Mouse (Mus musculus) myocyte (in vitro differentiated cells): ENCODE results near the gene Zan.

Source experiments
- CEBPB ChIP-seq: IDR thresholded peaks from 2 replicates; pipeline ENCODE4 v1.6.1; 2011; ENCODE audit warnings: mild to moderate bottlenecking, moderate library complexity; ENCODE audit not compliant: poor library complexity, insufficient read depth, severe bottlenecking
- REST ChIP-seq: IDR thresholded peaks from one replicate; pipeline ENCODE4 v1.6.1; 2011; ENCODE audit warnings: mild to moderate bottlenecking, control low read depth, moderate library complexity; ENCODE audit not compliant: insufficient read depth, insufficient read length
- SRF ChIP-seq: IDR thresholded peaks from one replicate; pipeline ENCODE4 v1.6.1; 2011; ENCODE audit warnings: low read depth; ENCODE audit not compliant: control insufficient read depth, insufficient read length
- TCF12 ChIP-seq: IDR thresholded peaks from one replicate; pipeline ENCODE4 v1.6.1; 2011; ENCODE audit warnings: mild to moderate bottlenecking, control low read depth; ENCODE audit not compliant: poor library complexity, insufficient read depth, severe bottlenecking
- USF1 ChIP-seq: IDR thresholded peaks from one replicate; pipeline ENCODE4 v1.6.1; 2011; ENCODE audit warnings: low read depth, mild to moderate bottlenecking, control low read depth, moderate library complexity

- TF ChIP-seq USF1, result no peak
- TF ChIP-seq CEBPB, result no peak
- no peak for TF ChIP-seq REST
- TF ChIP-seq SRF, result no peak
- TF ChIP-seq TCF12, result no peak
Observed at GRCm38 (mm10) chr5:137466946-137467345, 9.9 kb downstream of the Zan start.
